Mouse (Mus musculus): ENCODE measurements around the gene Ggct. TPM values are rescaled to one million over a fixed set of nuclear protein-coding genes. Genes with fewer than 3 reads are reported as not detected.

Ggct gene
- polyA plus RNA-seq, 1 experiment from 2014 or later: 11.1 TPM

GRCm38 (mm10) chr6:54943753-54944152 lies 49.0 kb downstream of the Ggct start:
- no peak overlapping the region for H3K27ac ChIP-seq
- H3K36me3 ChIP-seq: no peaks in the 10 kb centered on the region
- H3K4me2 ChIP-seq: no peak overlapping the region
- no peak for ATAC-seq (ENCODE audit: insufficient read depth, low FRiP score, low read depth)
- no peaks in the 10 kb centered on the region for H3K9me3 ChIP-seq
- H3K4me3 ChIP-seq (replicated peaks): no peak overlapping the region
- peaks cover 6% of the 10 kb centered on the region; the same call in 1 of the 2 replicates for H3K27me3 ChIP-seq (replicated peaks)
- H3K9ac ChIP-seq: no peak overlapping the region
- H3K4me1 ChIP-seq: no peaks in the 10 kb centered on the region
- 54% methylated on average over 24 of the region's 24 CpGs for WGBS

DNA sequence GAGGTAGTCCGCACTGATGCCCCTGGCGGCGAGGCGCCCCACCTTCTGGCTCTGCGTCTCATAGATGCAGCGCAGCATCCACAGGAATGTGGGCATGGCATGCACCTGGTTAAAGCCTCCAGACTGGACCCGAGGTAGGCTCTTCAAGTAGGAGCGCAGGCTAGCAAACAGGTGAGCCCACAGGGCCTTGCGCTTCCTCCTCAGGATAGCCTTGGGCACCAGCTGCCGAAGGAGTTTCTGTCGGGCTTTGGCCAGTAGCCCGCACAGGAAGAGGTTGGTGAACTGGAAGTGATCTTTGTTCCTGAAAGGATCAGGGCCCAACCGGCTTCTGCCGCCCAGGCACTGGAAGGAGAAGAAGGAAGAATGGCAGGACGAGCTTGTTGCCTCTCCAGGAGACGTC lies 49.5 kb downstream of the Ggct start:
- no peaks in the 10 kb centered on the region for H3K9me3 ChIP-seq
- WGBS: 75% methylated on average over 16 of the region's 16 CpGs
- no peak overlapping the region for H3K4me3 ChIP-seq (replicated peaks)
- H3K4me1 ChIP-seq: no peaks in the 10 kb centered on the region
- H3K27ac ChIP-seq: no peak overlapping the region
- H3K27me3 ChIP-seq (replicated peaks): peaks cover 6% of the 10 kb centered on the region; the same call in 1 of the 2 replicates
- ATAC-seq (ENCODE audit: insufficient read depth, low FRiP score, low read depth): no peak
- no peak overlapping the region for H3K9ac ChIP-seq
- no peak overlapping the region for H3K4me2 ChIP-seq
- H3K36me3 ChIP-seq: no peaks in the 10 kb centered on the region

DNA sequence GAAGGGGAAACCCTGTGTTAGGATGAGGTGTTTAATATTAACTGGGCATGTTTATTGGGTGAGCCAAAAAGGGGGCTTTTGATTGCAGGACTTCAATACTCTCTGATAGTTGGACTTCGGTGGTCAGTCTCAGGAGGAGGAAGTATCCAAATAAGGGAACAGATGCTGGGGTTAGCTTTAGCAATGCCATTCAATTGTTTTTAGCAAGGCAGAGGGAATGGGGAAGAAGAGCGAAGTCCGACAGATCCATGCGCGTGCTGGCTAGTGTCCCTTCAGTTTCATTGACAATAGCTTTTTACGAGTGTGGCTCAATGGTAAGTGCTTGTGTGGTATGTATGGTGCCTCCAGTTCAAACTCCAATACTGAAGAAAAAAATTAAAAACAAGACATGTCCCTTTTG lies 51.6 kb downstream of the Ggct start:
- H3K27ac ChIP-seq: no peak overlapping the region
- H3K4me3 ChIP-seq (replicated peaks): no peak overlapping the region
- 83% methylated on average over 6 of the region's 6 CpGs for WGBS
- H3K4me2 ChIP-seq: no peak overlapping the region
- no peaks in the 10 kb centered on the region for H3K36me3 ChIP-seq
- H3K27me3 ChIP-seq (replicated peaks): peaks cover 6% of the 10 kb centered on the region; the same call in 1 of the 2 replicates
- H3K9me3 ChIP-seq: no peaks in the 10 kb centered on the region
- H3K9ac ChIP-seq: no peak overlapping the region
- no peaks in the 10 kb centered on the region for H3K4me1 ChIP-seq
- no peak for ATAC-seq (ENCODE audit: insufficient read depth, low FRiP score, low read depth)

GRCm38 (mm10) chr6:54940126-54940525 lies 52.6 kb downstream of the Ggct start:
- no peak for ATAC-seq (ENCODE audit: insufficient read depth, low FRiP score, low read depth)
- H3K9me3 ChIP-seq: no peaks in the 10 kb centered on the region
- H3K4me3 ChIP-seq (replicated peaks): no peak overlapping the region
- H3K4me1 ChIP-seq: no peaks in the 10 kb centered on the region
- 71% methylated on average over 7 of the region's 7 CpGs for WGBS
- H3K36me3 ChIP-seq: no peaks in the 10 kb centered on the region
- no peak overlapping the region for H3K27ac ChIP-seq
- no peak overlapping the region for H3K4me2 ChIP-seq
- H3K9ac ChIP-seq: no peak overlapping the region
- peaks cover 6% of the 10 kb centered on the region; the same call in 1 of the 2 replicates for H3K27me3 ChIP-seq (replicated peaks)

GRCm38 (mm10) chr6:54939631-54940030 lies 53.1 kb downstream of the Ggct start:
- no peak overlapping the region for H3K9ac ChIP-seq
- H3K27ac ChIP-seq: no peak overlapping the region
- no peaks in the 10 kb centered on the region for H3K36me3 ChIP-seq
- H3K9me3 ChIP-seq: no peaks in the 10 kb centered on the region
- no peak for ATAC-seq (ENCODE audit: insufficient read depth, low FRiP score, low read depth)
- no peak overlapping the region for H3K4me2 ChIP-seq
- H3K4me3 ChIP-seq (replicated peaks): no peak overlapping the region
- WGBS: 51% methylated on average over 4 of the region's 4 CpGs
- peaks cover 6% of the 10 kb centered on the region; the same call in 1 of the 2 replicates for H3K27me3 ChIP-seq (replicated peaks)
- H3K4me1 ChIP-seq: no peaks in the 10 kb centered on the region

DNA sequence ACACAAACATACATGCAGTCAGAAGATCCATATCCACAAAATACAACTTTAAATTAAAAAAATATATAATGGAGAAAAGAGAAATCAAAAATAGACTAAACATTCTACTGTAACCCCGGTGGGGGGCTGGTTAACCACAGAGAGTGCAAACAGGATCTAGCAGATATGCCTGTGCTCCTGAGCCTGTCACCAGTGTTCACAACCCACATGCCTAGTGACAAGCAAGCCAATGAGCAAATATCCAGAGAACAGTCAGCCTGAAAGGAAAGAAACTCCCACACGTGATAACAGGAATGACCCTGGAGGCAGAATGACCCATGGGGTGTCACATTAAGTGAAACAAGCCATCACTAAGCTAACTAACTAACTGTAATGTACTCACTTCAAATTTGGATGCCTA lies 56.3 kb downstream of the Ggct start:
- 57% methylated on average over 2 of the region's 2 CpGs for WGBS
- no peak for ATAC-seq (ENCODE audit: insufficient read depth, low FRiP score, low read depth)
- Histone ChIP-seq H3K4me2 (no peak overlapping the region), H3K9me3 (no peaks in the 10 kb centered on the region), H3K4me1 (no peaks in the 10 kb centered on the region), H3K9ac (no peak overlapping the region), H3K27ac (no peak overlapping the region), H3K27me3 (replicated peaks) (no peaks in the 10 kb centered on the region), H3K4me3 (replicated peaks) (no peak overlapping the region), H3K36me3 (no peaks in the 10 kb centered on the region)

DNA sequence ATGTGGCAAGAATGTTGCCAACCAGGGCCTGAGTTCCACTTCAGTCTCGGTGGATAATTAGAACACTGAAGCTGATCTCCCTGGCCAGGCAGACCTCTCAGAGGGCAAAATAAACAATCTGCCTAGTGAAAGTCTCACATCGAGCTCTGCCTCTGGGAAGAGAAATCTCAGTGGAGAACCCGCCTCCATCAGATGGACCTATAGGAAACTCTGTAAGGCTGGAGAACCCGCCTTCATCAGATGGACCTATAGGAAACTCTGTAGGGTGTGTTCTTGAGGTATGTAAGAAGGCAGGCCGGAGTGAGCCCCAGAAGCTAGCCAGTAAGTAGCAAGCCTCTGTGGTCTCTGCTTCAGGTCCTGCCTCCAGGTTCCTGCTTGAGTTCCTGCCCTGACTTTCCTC lies 57.8 kb downstream of the Ggct start:
- H3K4me2 ChIP-seq: no peak overlapping the region

GRCm38 (mm10) chr6:54934313-54934712 lies 58.4 kb downstream of the Ggct start:
- Histone ChIP-seq H3K4me3 (replicated peaks) (no peak overlapping the region), H3K4me1 (no peaks in the 10 kb centered on the region), H3K4me2 (no peak overlapping the region), H3K9ac (no peak overlapping the region), H3K36me3 (no peaks in the 10 kb centered on the region), H3K27me3 (replicated peaks) (no peaks in the 10 kb centered on the region), H3K27ac (no peak overlapping the region), H3K9me3 (no peaks in the 10 kb centered on the region)
- ATAC-seq (ENCODE audit: insufficient read depth, low FRiP score, low read depth): no peak
- WGBS: 89% methylated on average over 8 of the region's 8 CpGs

More for the DNA sequence above, 57.8 kb downstream of the Ggct start:
- no peak for ATAC-seq (ENCODE audit: insufficient read depth, low FRiP score, low read depth)
- Histone ChIP-seq H3K9ac (no peak overlapping the region), H3K4me1 (no peaks in the 10 kb centered on the region), H3K27me3 (replicated peaks) (no peaks in the 10 kb centered on the region), H3K4me3 (replicated peaks) (no peak overlapping the region), H3K27ac (no peak overlapping the region), H3K9me3 (no peaks in the 10 kb centered on the region), H3K36me3 (no peaks in the 10 kb centered on the region)
- 75% methylated on average over 5 of the region's 5 CpGs for WGBS

- Histone ChIP-seq H3K27me3 (replicated peaks) (no peaks in the 10 kb centered on the region), H3K9me3 (no peaks in the 10 kb centered on the region), H3K4me2 (no peak overlapping the region), H3K4me3 (replicated peaks) (no peak overlapping the region), H3K36me3 (no peaks in the 10 kb centered on the region), H3K27ac (no peak overlapping the region), H3K9ac (no peak overlapping the region), H3K4me1 (no peaks in the 10 kb centered on the region)
- ATAC-seq (ENCODE audit: insufficient read depth, low FRiP score, low read depth): no peak
- WGBS: 75% methylated on average over 3 of the region's 3 CpGs
These were observed 58.9 kb downstream of the Ggct start for GRCm38 (mm10) chr6:54933866-54934265.

DNA sequence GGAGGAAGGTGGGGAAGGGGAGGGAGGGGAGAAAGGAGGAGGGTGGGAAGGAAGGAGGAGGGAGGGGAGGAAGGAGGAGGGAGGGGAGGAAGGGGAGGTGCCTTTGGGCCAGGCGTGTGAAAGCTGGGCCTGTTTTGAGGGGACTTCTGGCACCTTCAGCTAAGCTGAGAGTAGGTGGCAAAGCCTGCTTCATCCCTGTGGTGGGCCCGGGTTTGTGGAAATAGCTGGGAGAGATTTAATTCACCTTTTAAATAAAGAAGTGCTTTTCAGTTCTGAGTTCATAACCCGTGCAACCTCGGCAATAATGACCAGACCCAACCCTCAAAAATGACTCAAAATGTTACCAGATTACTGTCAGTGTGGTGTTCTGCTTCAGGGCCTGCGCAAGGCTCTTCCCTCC lies 59.5 kb downstream of the Ggct start:
- Histone ChIP-seq H3K27ac (no peak overlapping the region), H3K4me1 (no peaks in the 10 kb centered on the region), H3K4me3 (replicated peaks) (no peak overlapping the region), H3K9ac (no peak overlapping the region), H3K27me3 (replicated peaks) (no peaks in the 10 kb centered on the region), H3K36me3 (no peaks in the 10 kb centered on the region), H3K9me3 (no peaks in the 10 kb centered on the region), H3K4me2 (no peak overlapping the region)
- ATAC-seq (ENCODE audit: insufficient read depth, low FRiP score, low read depth): no peak
- 70% methylated on average over 5 of the region's 5 CpGs for WGBS

Other genes starting within 250 kb of the Ggct start
- gene Znrf2, start 176.0 kb downstream of the Ggct start, polyA plus RNA-seq (2015; fragmentation: Nextera tagmentation; extraction: Ambion mirVana): 4.3 and 5.3 TPM in 2 replicates
- 7.5 and 7.9 TPM in 2 replicates for gene Nod1, start 20.3 kb downstream of the Ggct start, polyA plus RNA-seq (2015; fragmentation: Nextera tagmentation; extraction: Ambion mirVana)
- 138 and 153 TPM in 2 replicates for gene Gars, start 45.1 kb upstream of the Ggct start, polyA plus RNA-seq (2015; fragmentation: Nextera tagmentation; extraction: Ambion mirVana)
- 0.35 and 0.63 TPM in 2 replicates for gene Crhr2, start 140.1 kb upstream of the Ggct start, polyA plus RNA-seq (2015; fragmentation: Nextera tagmentation; extraction: Ambion mirVana)
- 0.12 and 0.40 TPM in 2 replicates for gene Inmt, start 182.1 kb upstream of the Ggct start, polyA plus RNA-seq (2015; fragmentation: Nextera tagmentation; extraction: Ambion mirVana)
- 8.7 and 9.8 TPM in 2 replicates for gene Mindy4, start 210.4 kb upstream of the Ggct start, polyA plus RNA-seq (2015; fragmentation: Nextera tagmentation; extraction: Ambion mirVana)